Mouse (Mus musculus) thymus, adult 2 months (tissue): ENCODE measurements around the gene Pip4k2c.

Experiments used
- CTCF ChIP-seq: fragments of 200-500 bp; IDR thresholded peaks from 2 replicates; pipeline ENCODE4 v1.5.1; 2012; ENCODE audit warnings: mild to moderate bottlenecking, control low read depth, low read length, moderate library complexity, borderline replicate concordance; ENCODE audit not compliant: control insufficient read depth, poor library complexity, insufficient read depth; ENCODE audit errors: extremely low read depth
- POLR2A ChIP-seq: fragments of 200-500 bp; IDR thresholded peaks from 2 replicates; pipeline ENCODE4 v1.6.1; 2012; ENCODE audit warnings: mild to moderate bottlenecking, low read length, control low read depth, moderate library complexity; ENCODE audit not compliant: control insufficient read depth, poor library complexity, insufficient read depth; ENCODE audit errors: extremely low read depth

GRCm38 (mm10) chr10:127213704-127214421, 2.5 kb upstream of the Pip4k2c start:
- no peak for TF ChIP-seq POLR2A
- TF ChIP-seq CTCF: no peak
